Mouse (Mus musculus): ENCODE data around the gene Fkbpl. TPM values are rescaled to one million over a fixed set of nuclear protein-coding genes. Genes with fewer than 3 reads are reported as not detected.

The Fkbpl gene
- total RNA-seq, 4 experiments from 2014 or later, result 6.9 to 9.7 (median 8.6) TPM

DNA sequence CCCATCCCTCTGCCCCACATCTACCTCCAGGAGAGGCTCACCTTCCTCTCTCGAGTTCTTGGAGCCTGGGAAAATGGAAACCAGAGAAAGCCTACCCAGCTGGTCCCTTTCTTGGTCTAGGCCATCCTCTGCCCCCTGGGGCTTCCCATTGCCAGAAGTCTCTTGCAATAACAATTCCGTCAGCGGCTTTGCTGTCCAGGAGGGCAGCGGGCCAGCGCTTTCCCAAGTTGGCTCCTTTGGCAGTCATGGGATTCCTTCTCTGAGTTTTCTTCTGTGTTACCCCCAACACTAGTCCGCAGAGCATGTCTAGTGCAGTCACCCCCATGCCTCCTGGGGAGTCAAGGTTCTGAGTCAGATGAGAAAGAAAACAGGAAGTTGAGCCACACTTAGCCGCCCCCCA, 48.3 kb downstream of the Fkbpl start:
- peak; percentile 83 for DNase-seq (ENCODE audit: low spot score)

Other genes starting within 250 kb of the Fkbpl start
- under 1 TPM in 2 of 4 experiments, not detected in 2; 0.34 to 0.79 TPM for gene BC051142, start 245.9 kb upstream of the Fkbpl start, total RNA-seq (2022)
- gene Btnl4, start 167.4 kb upstream of the Fkbpl start, total RNA-seq (2022), result not detected
- not detected for gene Btnl6, start 127.4 kb upstream of the Fkbpl start, total RNA-seq (2022)
- 10 to 100 TPM; 25.7 to 32.7 (median 28.6) TPM for gene Notch4, start 80.5 kb upstream of the Fkbpl start, total RNA-seq (2022)
- gene Gpsm3, start 55.0 kb upstream of the Fkbpl start, total RNA-seq (2022), result 1 to 10 TPM; 2.0 to 4.5 (median 3.1) TPM
- gene Pbx2, start 53.5 kb upstream of the Fkbpl start, total RNA-seq (2022), result 10 to 100 TPM; 16.0 to 20.6 (median 17.6) TPM
- under 1 TPM in 2 of 4 experiments, not detected in 2; 0.14 to 0.16 TPM for gene Ager, start 46.9 kb upstream of the Fkbpl start, total RNA-seq (2022)
- gene Rnf5, start 41.1 kb upstream of the Fkbpl start, total RNA-seq (2022), result 10 to 100 TPM; 37.4 to 42.5 (median 39.1) TPM
- 10 to 100 TPM; 66.5 to 78.4 (median 73.4) TPM for gene Agpat1, start 40.5 kb upstream of the Fkbpl start, total RNA-seq (2022)
- gene Egfl8, start 28.8 kb upstream of the Fkbpl start, total RNA-seq (2022), result 1 to 10 TPM in 3 of 4 experiments, under 1 TPM in 1; 0.94 to 1.3 (median 1.0) TPM
- gene Ppt2, start 16.3 kb upstream of the Fkbpl start, total RNA-seq (2022), result 10 to 100 TPM; 48.1 to 68.8 (median 59.5) TPM
- gene Prrt1, start 15.2 kb upstream of the Fkbpl start, total RNA-seq (2022), result 1 to 10 TPM in 3 of 4 experiments, under 1 TPM in 1; 0.92 to 1.4 (median 1.1) TPM
- 10 to 100 TPM; 14.4 to 19.9 (median 16.0) TPM for gene Atf6b, start 2.4 kb downstream of the Fkbpl start, total RNA-seq (2022)
- gene Tnxb, start 25.8 kb downstream of the Fkbpl start, total RNA-seq (2022), result 10 to 100 TPM; 22.4 to 34.3 (median 32.2) TPM
- 10 to 100 TPM; 14.3 to 71.5 (median 21.2) TPM for gene C4b, start 99.1 kb downstream of the Fkbpl start, total RNA-seq (2022)
- under 1 TPM in 1 of 4 experiments, not detected in 3; 0.35 TPM for gene Cyp21a1, start 159.8 kb downstream of the Fkbpl start, total RNA-seq (2022)
- 10 to 100 TPM in 2 of 4 experiments, 1 to 10 TPM in 2; 8.2 to 14.6 (median 9.5) TPM for gene Stk19, start 192.2 kb downstream of the Fkbpl start, total RNA-seq (2022)
- 10 to 100 TPM; 10.6 to 15.9 (median 11.5) TPM for gene Dxo, start 192.3 kb downstream of the Fkbpl start, total RNA-seq (2022)
- gene Skiv2l, start 205.4 kb downstream of the Fkbpl start, total RNA-seq (2022), result 10 to 100 TPM; 21.8 to 29.1 (median 25.8) TPM
- gene Nelfe, start 205.6 kb downstream of the Fkbpl start, total RNA-seq (2022), result 10 to 100 TPM; 16.6 to 17.9 (median 16.7) TPM
- 1 to 10 TPM; 2.2 to 8.5 (median 4.5) TPM for gene Cfb, start 217.8 kb downstream of the Fkbpl start, total RNA-seq (2022)
- gene Zbtb12, start 234.7 kb downstream of the Fkbpl start, total RNA-seq (2022), result 1 to 10 TPM; 8.5 to 9.9 (median 9.1) TPM
- gene Gm20547, start 237.3 kb downstream of the Fkbpl start, total RNA-seq (2022), result not detected